Mouse (Mus musculus): Measurements from ENCODE around the gene Nacad. TPM values are rescaled to one million over a fixed set of nuclear protein-coding genes. Genes with fewer than 3 reads are reported as not detected.

The Nacad gene
- polyA plus RNA-seq, 1 experiment from 2014 or later = 20.0 TPM

DNA sequence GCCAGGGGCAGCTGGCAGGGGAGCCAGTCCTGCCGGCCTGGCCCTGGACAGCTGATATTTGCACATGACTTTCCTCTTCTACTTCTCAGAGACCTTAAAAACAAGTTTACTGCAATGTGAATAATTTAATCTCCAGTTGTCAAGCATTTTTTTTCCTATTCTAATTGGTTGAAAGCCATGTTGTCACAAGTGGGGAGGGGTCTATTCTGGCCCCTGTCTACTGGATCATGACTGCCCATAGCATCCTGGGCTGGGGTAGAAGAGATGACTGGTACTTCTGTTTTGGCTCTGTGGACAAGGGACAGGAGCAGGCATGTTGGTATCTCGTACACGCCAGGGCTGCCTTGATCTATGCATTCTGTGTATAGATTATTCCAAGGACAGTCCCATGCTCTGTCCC lies 9.2 kb downstream of the Nacad start:
- no peaks in the 10 kb centered on the region for H3K27me3 ChIP-seq
- no peak for TF ChIP-seq CTCF (IDR thresholded peaks at IDR 0.05)
- DNase-seq (ENCODE audit: low read depth, low spot score) (no peak), ATAC-seq (no peak)
- POLR2A ChIA-PET = no interaction called here
- CTCF ChIA-PET = no interaction called here
- in situ Hi-C loops (cut with MboI; ENCODE audit: low pct_unique_long_range_greater_than_20kb) = no loop called here

DNA sequence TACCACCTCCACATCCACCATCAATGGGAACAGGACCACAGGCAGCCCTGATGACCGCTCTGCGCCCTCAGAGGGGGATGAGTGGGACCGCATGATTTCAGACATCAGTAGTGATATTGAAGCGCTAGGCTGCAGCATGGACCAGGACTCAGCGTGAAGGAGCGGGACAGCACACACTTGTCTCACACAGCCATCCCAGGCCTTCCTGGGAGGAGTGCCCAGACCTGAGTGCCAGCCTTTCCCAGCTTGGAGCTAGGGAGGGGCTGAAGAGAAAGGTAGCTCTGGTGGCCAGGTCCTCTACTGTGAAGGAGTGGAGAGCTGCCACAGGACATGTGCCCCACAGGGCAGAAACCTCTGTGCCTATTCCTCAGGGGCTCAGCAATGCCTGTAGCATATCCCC lies 9.6 kb downstream of the Nacad start:
- in situ Hi-C loops (cut with MboI; ENCODE audit: low pct_unique_long_range_greater_than_20kb) = no loop called here
- no peaks in the 10 kb centered on the region for H3K27me3 ChIP-seq
- ATAC-seq (no peak), DNase-seq (ENCODE audit: low read depth, low spot score) (no peak)
- ChIA-PET CTCF (no interaction called here), POLR2A (no interaction called here)
- TF ChIP-seq CTCF (IDR thresholded peaks at IDR 0.05) = no peak

DNA sequence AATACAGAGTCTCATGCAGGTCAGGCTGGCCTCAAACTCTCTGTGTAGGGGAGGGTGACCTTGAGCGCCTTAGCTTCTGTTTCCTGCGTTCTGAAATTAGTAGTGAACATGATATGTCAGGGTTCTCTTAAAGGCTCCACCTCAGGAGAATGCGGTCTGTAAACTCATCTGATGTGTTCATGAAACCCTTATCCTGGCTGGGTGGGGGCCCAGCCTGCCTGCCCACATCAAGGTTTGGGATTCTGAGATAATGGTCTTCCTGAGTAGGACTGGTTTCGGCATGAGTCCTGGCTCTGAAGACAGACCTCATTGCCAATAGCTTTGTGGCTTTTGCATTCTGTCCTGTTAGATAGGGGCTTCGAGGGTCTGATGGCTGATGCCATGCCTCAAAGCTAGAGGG lies 10.5 kb downstream of the Nacad start:
- no peaks in the 10 kb centered on the region for H3K27me3 ChIP-seq
- in situ Hi-C loops (cut with MboI; ENCODE audit: low pct_unique_long_range_greater_than_20kb) = no loop called here
- CTCF ChIA-PET = interaction anchor here (0.8 to 1.3 kb wide), 2 partner anchors 19 to 37 kb away, joined by 3 read pairs; no protein-coding TSS in a partner anchor
- no peak for TF ChIP-seq CTCF (IDR thresholded peaks at IDR 0.05)
- DNase-seq (ENCODE audit: low read depth, low spot score) = no peak
- POLR2A ChIA-PET = no interaction called here
- ATAC-seq = no peak

DNA sequence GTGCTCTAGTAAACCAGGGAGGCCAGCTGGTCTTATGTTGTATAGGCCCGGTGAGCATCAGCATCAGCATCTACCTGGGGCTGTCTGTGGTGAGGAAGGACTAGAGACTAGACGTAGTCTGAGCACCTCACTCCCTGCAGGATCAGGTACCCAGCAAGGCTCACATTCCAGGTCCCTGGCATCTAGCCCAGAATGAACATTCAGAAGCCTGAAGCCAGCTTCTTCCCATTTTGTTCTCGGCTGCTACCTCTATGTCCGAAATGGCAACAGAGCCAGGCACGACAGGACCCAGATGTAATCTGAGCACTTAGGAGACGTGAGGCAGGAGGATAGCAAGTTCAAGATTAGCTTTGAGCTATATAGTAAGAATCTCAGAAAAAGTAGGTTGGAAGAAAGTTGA lies 11.0 kb downstream of the Nacad start:
- in situ Hi-C loops (cut with MboI; ENCODE audit: low pct_unique_long_range_greater_than_20kb) = no loop called here
- ChIA-PET CTCF (interaction anchor here (0.8 to 1.3 kb wide), 2 partner anchors 18 to 37 kb away, joined by 3 read pairs; no protein-coding TSS in a partner anchor), POLR2A (no interaction called here)
- DNase-seq (ENCODE audit: low read depth, low spot score) = no peak
- ATAC-seq = no peak
- no peaks in the 10 kb centered on the region for H3K27me3 ChIP-seq
- TF ChIP-seq CTCF (IDR thresholded peaks at IDR 0.05) = no peak

DNA sequence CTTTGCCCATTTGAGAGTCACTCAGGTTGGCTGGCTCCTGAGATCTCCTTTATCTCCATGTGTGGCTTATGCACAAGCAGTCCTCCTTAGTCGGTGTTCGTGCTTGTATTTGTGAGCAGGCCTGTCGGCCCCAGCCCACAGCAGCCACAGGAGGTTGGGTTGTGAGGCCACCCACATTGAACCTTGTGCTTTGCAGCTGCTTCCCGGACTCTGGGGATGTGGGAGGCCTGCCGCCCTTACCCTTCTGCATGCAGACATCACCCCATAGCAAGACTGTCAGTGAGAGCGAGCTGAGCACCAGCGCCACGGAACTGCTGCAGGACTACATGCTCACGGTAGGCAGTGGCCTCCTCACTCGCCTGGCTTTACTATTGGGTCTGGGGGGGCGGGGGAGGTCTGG lies 12.4 kb downstream of the Nacad start:
- in situ Hi-C loops (cut with MboI; ENCODE audit: low pct_unique_long_range_greater_than_20kb) = no loop called here
- no peaks in the 10 kb centered on the region for H3K27me3 ChIP-seq
- DNase-seq (ENCODE audit: low read depth, low spot score) = no peak
- TF ChIP-seq CTCF (IDR thresholded peaks at IDR 0.05) = no peak
- ATAC-seq = no peak
- ChIA-PET CTCF (interaction anchor here (1.1 kb wide), 1 partner anchor 23 kb away, joined by 3 read pairs; no protein-coding TSS in a partner anchor), POLR2A (no interaction called here)

DNA sequence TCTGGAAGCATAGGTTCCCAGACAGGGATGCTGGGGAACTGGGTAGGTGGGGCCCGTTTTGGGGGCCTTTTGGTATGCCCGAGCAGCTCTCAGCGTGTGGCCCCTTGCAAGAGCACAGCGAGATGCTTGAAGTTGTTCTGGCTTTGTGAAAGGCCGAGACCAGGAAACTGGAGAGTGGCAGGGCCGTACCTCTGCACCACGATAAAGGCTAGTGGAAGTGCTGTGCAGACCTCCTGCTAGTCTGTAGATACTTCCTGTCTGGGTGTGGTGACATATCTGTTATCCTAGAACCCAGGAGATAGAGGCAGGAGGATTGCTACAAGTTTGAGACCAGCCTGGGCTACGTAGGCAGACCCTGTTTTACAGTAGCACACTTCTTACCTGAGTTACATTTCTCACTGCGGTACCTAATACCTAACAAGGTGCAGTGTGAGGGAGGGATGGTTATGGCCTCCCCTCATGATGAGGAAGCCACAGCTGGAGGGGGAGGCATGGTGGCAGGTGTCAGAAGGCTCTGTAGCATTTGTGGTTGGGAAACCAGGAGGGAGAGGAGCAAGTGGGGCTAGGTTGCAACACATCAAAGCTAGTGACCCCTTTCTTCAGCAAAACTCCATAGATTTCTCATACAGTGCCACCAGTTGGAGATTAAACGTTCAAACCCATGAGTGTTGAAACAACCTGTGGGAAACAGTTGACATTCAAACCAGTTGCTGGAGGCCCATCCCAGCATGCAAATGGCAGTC lies 14.7 kb downstream of the Nacad start:
- H3K27me3 ChIP-seq = no peaks in the 10 kb centered on the region
- POLR2A ChIA-PET = no interaction called here
- no peak for TF ChIP-seq CTCF (IDR thresholded peaks at IDR 0.05)
- ATAC-seq (no peak), DNase-seq (ENCODE audit: low read depth, low spot score) (no peak)
- in situ Hi-C loops (cut with MboI; ENCODE audit: low pct_unique_long_range_greater_than_20kb) = no loop called here
- CTCF ChIA-PET = interaction anchor here (0.9 kb wide), 1 partner anchor 20 kb away, joined by 3 read pairs; no protein-coding TSS in a partner anchor

DNA sequence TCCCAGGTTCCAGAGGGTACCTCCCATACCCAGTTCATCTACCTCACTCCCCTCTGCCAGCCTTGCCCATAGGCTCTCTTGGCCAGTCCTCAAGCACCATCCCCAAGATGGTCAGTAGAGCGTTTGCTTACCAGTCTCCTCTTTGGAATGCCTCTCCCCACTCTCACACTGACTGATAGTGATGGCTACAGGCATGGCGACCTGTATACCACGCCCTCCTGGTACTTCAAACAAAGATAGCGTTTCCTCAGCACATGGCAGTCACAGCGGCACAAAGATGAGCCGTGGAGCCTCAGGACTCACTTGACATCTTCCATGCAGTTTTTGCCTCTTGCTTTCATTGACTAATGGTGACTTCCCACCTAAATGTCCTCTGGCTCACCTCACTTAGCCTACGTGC lies 16.0 kb downstream of the Nacad start:
- in situ Hi-C loops (cut with MboI; ENCODE audit: low pct_unique_long_range_greater_than_20kb) = no loop called here
- H3K27me3 ChIP-seq = no peaks in the 10 kb centered on the region
- POLR2A ChIA-PET = no interaction called here
- CTCF ChIA-PET = no interaction called here
- ATAC-seq (no peak), DNase-seq (ENCODE audit: low read depth, low spot score) (no peak)
- no peak for TF ChIP-seq CTCF (IDR thresholded peaks at IDR 0.05)

DNA sequence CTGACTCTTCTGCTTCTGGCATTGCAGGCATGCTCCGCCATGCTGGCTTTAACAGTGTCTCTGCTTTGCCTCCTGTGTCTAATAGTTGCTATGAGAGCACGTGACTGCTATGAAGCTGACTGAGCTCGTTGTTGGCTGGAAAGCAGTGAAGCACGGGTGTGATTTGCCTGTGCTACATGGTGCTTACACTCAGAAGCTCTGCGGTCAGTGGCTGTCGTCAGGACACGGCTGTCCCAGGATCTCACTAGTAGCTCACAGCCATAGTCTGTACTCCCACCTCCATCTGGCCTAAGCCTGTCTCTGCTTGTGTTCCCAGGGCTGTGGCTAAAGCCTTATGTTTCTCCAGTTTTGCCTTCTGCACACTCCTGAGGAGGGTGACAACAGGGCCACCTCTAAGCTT lies 17.6 kb downstream of the Nacad start:
- ATAC-seq = no peak
- DNase-seq (ENCODE audit: low read depth, low spot score) = no peak
- ChIA-PET CTCF (interaction anchor here (0.9 to 1.1 kb wide), 3 partner anchors 12 to 152 kb away, joined by 3 to 4 read pairs (median 3); no protein-coding TSS in a partner anchor), POLR2A (interaction anchor here (0.5 to 0.6 kb wide), 3 partner anchors 35 to 68 kb away, joined by 3 read pairs; partner anchors contain the start of gene Myo1g)
- H3K27me3 ChIP-seq = no peaks in the 10 kb centered on the region
- TF ChIP-seq CTCF (IDR thresholded peaks at IDR 0.05) = no peak
- in situ Hi-C loops (cut with MboI; ENCODE audit: low pct_unique_long_range_greater_than_20kb) = no loop called here

DNA sequence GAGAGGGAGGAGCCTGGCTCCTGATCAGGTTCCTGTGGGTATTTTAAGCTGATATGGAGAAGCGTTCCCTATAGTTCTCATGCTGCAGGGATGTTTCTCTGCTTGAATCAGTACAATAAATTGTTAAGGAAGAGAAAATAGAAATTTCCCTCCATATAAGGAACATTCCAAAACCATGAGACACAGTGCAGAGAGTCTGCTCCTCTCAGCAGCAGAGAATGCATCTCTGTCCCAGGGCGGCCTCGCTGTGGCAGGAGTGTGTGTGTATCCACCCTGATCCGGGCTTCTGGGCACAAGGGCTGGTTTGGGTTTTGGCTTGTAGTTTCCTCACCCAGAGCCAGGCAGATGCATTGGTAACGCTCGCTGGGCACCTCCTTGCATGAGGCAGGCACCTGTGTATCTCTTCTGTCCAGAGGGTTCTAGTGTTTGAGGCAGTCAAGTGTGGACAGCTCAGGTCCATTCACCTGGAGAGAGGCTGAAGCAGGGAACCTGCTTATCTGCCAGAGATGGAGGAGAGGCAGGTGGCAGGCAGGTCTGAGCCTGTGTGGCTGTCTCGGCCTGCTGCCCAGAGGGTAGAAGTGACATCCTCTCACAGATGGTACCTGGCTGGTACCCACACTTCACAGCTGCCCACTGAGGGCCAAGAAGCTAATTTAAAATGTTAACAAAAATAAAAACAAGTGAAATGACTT lies 18.5 kb downstream of the Nacad start:
- ChIA-PET POLR2A (interaction anchor here (1.2 kb wide), 1 partner anchor 29 kb away, joined by 3 read pairs; no protein-coding TSS in a partner anchor), CTCF (interaction anchor here (0.9 to 1.1 kb wide), 2 partner anchors 13 to 151 kb away, joined by 3 to 4 read pairs; no protein-coding TSS in a partner anchor)
- no peaks in the 10 kb centered on the region for H3K27me3 ChIP-seq
- no peak for DNase-seq (ENCODE audit: low read depth, low spot score)
- no peak for TF ChIP-seq CTCF (IDR thresholded peaks at IDR 0.05)
- in situ Hi-C loops (cut with MboI; ENCODE audit: low pct_unique_long_range_greater_than_20kb) = no loop called here
- ATAC-seq = peak; percentile 92

DNA sequence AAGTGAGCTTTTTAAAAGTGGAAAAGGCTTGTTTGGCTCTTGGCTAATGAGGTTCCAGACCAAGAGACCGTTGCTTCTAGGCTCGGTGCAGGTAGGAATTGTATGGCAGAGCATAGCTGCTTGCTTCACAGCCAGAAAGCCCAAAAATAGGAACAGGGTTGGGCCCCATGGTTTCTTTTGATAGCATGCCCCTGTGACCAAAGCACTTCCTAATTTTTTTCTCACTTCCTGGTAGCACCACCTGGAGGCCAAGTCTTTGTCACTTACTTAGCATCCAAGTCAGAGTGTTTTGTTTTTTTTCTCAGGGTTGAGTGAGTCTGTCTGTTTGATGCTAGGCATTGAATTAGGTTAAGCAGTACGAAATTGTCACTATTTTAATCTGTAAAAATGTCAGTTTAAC lies 19.2 kb downstream of the Nacad start:
- POLR2A ChIA-PET = interaction anchor here (1.2 kb wide), 1 partner anchor 30 kb away, joined by 3 read pairs; no protein-coding TSS in a partner anchor
- DNase-seq (ENCODE audit: low read depth, low spot score) (no peak), ATAC-seq (peak; percentile 15)
- in situ Hi-C loops (cut with MboI; ENCODE audit: low pct_unique_long_range_greater_than_20kb) = no loop called here
- no peaks in the 10 kb centered on the region for H3K27me3 ChIP-seq
- CTCF ChIA-PET = interaction anchor here (1.5 kb wide), 1 partner anchor 18 kb away, joined by 5 read pairs; no protein-coding TSS in a partner anchor
- no peak for TF ChIP-seq CTCF (IDR thresholded peaks at IDR 0.05)

DNA sequence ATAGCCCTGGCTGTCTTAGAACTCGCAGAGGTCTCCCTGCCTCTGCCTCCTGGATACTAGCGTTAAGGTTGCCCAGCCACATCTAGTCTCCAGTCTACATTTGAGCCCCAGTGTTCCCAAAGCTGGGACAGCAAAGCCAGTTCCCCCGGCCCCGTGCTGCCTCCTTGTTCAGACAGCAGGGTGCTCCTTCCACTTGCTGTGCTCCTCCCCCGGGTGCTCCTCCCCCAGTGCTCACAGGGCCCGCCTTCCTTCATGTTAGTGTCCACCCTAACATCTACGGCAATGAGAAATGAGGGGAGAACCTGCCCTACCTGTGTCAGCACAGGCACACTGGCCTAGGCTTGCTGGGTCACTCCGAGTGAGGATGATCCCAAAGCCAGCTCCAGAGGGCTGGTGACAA lies 20.1 kb downstream of the Nacad start:
- no peak for ATAC-seq
- TF ChIP-seq CTCF (IDR thresholded peaks at IDR 0.05) = no peak
- ChIA-PET POLR2A (no interaction called here), CTCF (interaction anchor here (1.5 kb wide), 1 partner anchor 17 kb away, joined by 5 read pairs; no protein-coding TSS in a partner anchor)
- H3K27me3 ChIP-seq = no peaks in the 10 kb centered on the region
- DNase-seq (ENCODE audit: low read depth, low spot score) = no peak
- in situ Hi-C loops (cut with MboI; ENCODE audit: low pct_unique_long_range_greater_than_20kb) = no loop called here
